Mouse (Mus musculus): ENCODE data around the gene Adamts6. TPM values are rescaled to one million over a fixed set of nuclear protein-coding genes. Genes with fewer than 3 reads are reported as not detected.
A peak's percentile ranks its signal among the peaks of the same experiment; 100 is the strongest.

Gene Adamts6
- polyA plus RNA-seq, 1 experiment from 2014 or later, result 2.4 TPM

GRCm38 (mm10) chr13:104518312-104519005 lies 230.8 kb downstream of the Adamts6 start:
- WGBS, result 7% methylated on average over 19 of the region's 19 CpGs
- no peaks in the 10 kb centered on the region for H3K27me3 ChIP-seq
- H3K36me3 ChIP-seq, result no peaks in the 10 kb centered on the region
- ATAC-seq (ENCODE audit: insufficient number of reproducible peaks, low FRiP score, low TSS enrichment, low read depth), result peak; percentile 89
- H3K4me2 ChIP-seq (replicated peaks), result peak overlapping the region; percentile 51
- H3K27ac ChIP-seq (replicated peaks), result peak overlapping the region; percentile 87
- peaks cover 13% of the 10 kb centered on the region for H3K4me1 ChIP-seq
- H3K9me3 ChIP-seq (replicated peaks), result no peaks in the 10 kb centered on the region
- H3K9ac ChIP-seq, result no peak overlapping the region
- H3K4me3 ChIP-seq (replicated peaks), result peak overlapping the region; percentile 36

GRCm38 (mm10) chr13:104519006-104519695 lies 231.5 kb downstream of the Adamts6 start:
- Histone ChIP-seq H3K4me1 (peaks cover 13% of the 10 kb centered on the region), H3K9me3 (replicated peaks) (no peaks in the 10 kb centered on the region), H3K9ac (no peak overlapping the region), H3K4me2 (replicated peaks) (peak overlapping the region; percentile 51), H3K27ac (replicated peaks) (peak overlapping the region; percentile 87), H3K27me3 (no peaks in the 10 kb centered on the region), H3K36me3 (no peaks in the 10 kb centered on the region), H3K4me3 (replicated peaks) (no peak overlapping the region)
- 60% methylated on average over 14 of the region's 14 CpGs for WGBS
- ATAC-seq (ENCODE audit: insufficient number of reproducible peaks, low FRiP score, low TSS enrichment, low read depth), result no peak

GRCm38 (mm10) chr13:104519981-104520380 lies 232.3 kb downstream of the Adamts6 start:
- 80% methylated on average over 4 of the region's 4 CpGs for WGBS
- H3K27me3 ChIP-seq, result no peaks in the 10 kb centered on the region

GRCm38 (mm10) chr13:104520461-104520860 lies 232.8 kb downstream of the Adamts6 start:
- Histone ChIP-seq H3K4me3 (replicated peaks) (no peak overlapping the region), H3K36me3 (no peaks in the 10 kb centered on the region), H3K4me1 (peaks cover 13% of the 10 kb centered on the region), H3K9me3 (replicated peaks) (no peaks in the 10 kb centered on the region), H3K27ac (replicated peaks) (no peak overlapping the region), H3K9ac (no peak overlapping the region), H3K27me3 (no peaks in the 10 kb centered on the region), H3K4me2 (replicated peaks) (no peak overlapping the region)
- 58% methylated on average over 3 of the region's 3 CpGs for WGBS
- no peak for ATAC-seq (ENCODE audit: insufficient number of reproducible peaks, low FRiP score, low TSS enrichment, low read depth)

More at GRCm38 (mm10) chr13:104519981-104520380, 232.3 kb downstream of the Adamts6 start:
- peaks cover 13% of the 10 kb centered on the region for H3K4me1 ChIP-seq
- H3K9me3 ChIP-seq (replicated peaks), result no peaks in the 10 kb centered on the region
- H3K36me3 ChIP-seq, result no peaks in the 10 kb centered on the region
- no peak overlapping the region for H3K27ac ChIP-seq (replicated peaks)
- no peak overlapping the region for H3K4me3 ChIP-seq (replicated peaks)
- no peak overlapping the region for H3K9ac ChIP-seq
- no peak overlapping the region for H3K4me2 ChIP-seq (replicated peaks)
- ATAC-seq (ENCODE audit: insufficient number of reproducible peaks, low FRiP score, low TSS enrichment, low read depth), result no peak

GRCm38 (mm10) chr13:104521532-104521931 lies 233.9 kb downstream of the Adamts6 start:
- 88% methylated on average over 2 of the region's 2 CpGs for WGBS
- ATAC-seq (ENCODE audit: insufficient number of reproducible peaks, low FRiP score, low TSS enrichment, low read depth), result no peak
- Histone ChIP-seq H3K4me3 (replicated peaks) (no peak overlapping the region), H3K4me1 (peaks cover 13% of the 10 kb centered on the region), H3K27ac (replicated peaks) (no peak overlapping the region), H3K9ac (no peak overlapping the region), H3K27me3 (no peaks in the 10 kb centered on the region), H3K36me3 (no peaks in the 10 kb centered on the region), H3K4me2 (replicated peaks) (no peak overlapping the region), H3K9me3 (replicated peaks) (no peaks in the 10 kb centered on the region)

DNA sequence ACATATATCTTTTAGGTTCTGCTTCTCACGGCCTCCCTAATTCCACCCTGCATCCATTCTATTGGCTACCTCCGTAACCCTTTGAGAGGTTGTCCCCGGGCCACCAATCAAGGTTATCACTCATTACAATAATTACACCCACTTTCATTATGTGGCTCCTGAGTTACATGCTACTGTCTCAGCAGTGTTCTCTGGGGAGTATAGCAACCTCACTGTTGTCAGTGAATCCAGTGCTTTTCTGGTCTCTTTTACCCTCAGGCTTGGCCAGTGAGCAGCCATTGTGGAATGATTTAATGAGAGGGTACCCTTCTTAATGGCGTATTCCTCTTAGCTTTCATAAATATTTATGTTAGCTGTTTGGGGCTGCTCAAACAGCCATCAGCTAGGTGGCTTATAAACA lies 238.0 kb downstream of the Adamts6 start:
- H3K4me3 ChIP-seq (replicated peaks), result no peak overlapping the region
- no peaks in the 10 kb centered on the region for H3K36me3 ChIP-seq
- no peak overlapping the region for H3K9ac ChIP-seq
- H3K27me3 ChIP-seq, result no peaks in the 10 kb centered on the region
- no peak overlapping the region for H3K4me2 ChIP-seq (replicated peaks)
- WGBS, result 62% methylated on average over 4 of the region's 4 CpGs
- no peak overlapping the region for H3K27ac ChIP-seq (replicated peaks)
- no peaks in the 10 kb centered on the region for H3K9me3 ChIP-seq (replicated peaks)
- no peaks in the 10 kb centered on the region for H3K4me1 ChIP-seq
- ATAC-seq (ENCODE audit: insufficient number of reproducible peaks, low FRiP score, low TSS enrichment, low read depth), result no peak

- no peak overlapping the region for H3K4me2 ChIP-seq (replicated peaks)
- no peak overlapping the region for H3K9ac ChIP-seq
- H3K9me3 ChIP-seq (replicated peaks), result no peaks in the 10 kb centered on the region
- no peaks in the 10 kb centered on the region for H3K4me1 ChIP-seq
- no peaks in the 10 kb centered on the region for H3K27me3 ChIP-seq
- no peak overlapping the region for H3K27ac ChIP-seq (replicated peaks)
- ATAC-seq (ENCODE audit: insufficient number of reproducible peaks, low FRiP score, low TSS enrichment, low read depth), result no peak
- no peak overlapping the region for H3K4me3 ChIP-seq (replicated peaks)
- H3K36me3 ChIP-seq, result no peaks in the 10 kb centered on the region
Observed at GRCm38 (mm10) chr13:104529238-104529637, 241.6 kb downstream of the Adamts6 start.

GRCm38 (mm10) chr13:104531841-104532240 lies 244.2 kb downstream of the Adamts6 start:
- no peak overlapping the region for H3K4me2 ChIP-seq (replicated peaks)
- H3K4me1 ChIP-seq, result no peaks in the 10 kb centered on the region
- WGBS, result 90% methylated on average over 8 of the region's 8 CpGs
- no peak for ATAC-seq (ENCODE audit: insufficient number of reproducible peaks, low FRiP score, low TSS enrichment, low read depth)
- no peak overlapping the region for H3K4me3 ChIP-seq (replicated peaks)
- no peak overlapping the region for H3K27ac ChIP-seq (replicated peaks)
- H3K27me3 ChIP-seq, result no peaks in the 10 kb centered on the region
- no peaks in the 10 kb centered on the region for H3K9me3 ChIP-seq (replicated peaks)
- no peaks in the 10 kb centered on the region for H3K36me3 ChIP-seq
- no peak overlapping the region for H3K9ac ChIP-seq

GRCm38 (mm10) chr13:104532723-104533122 lies 245.1 kb downstream of the Adamts6 start:
- ATAC-seq (ENCODE audit: insufficient number of reproducible peaks, low FRiP score, low TSS enrichment, low read depth), result no peak
- 83% methylated on average over 7 of the region's 7 CpGs for WGBS
- H3K4me1 ChIP-seq, result no peaks in the 10 kb centered on the region
- H3K27me3 ChIP-seq, result no peaks in the 10 kb centered on the region
- H3K9me3 ChIP-seq (replicated peaks), result no peaks in the 10 kb centered on the region
- H3K27ac ChIP-seq (replicated peaks), result no peak overlapping the region
- H3K4me3 ChIP-seq (replicated peaks), result no peak overlapping the region
- no peak overlapping the region for H3K4me2 ChIP-seq (replicated peaks)
- H3K9ac ChIP-seq, result no peak overlapping the region
- no peaks in the 10 kb centered on the region for H3K36me3 ChIP-seq

- Histone ChIP-seq H3K4me3 (replicated peaks) (no peak overlapping the region), H3K27ac (replicated peaks) (no peak overlapping the region), H3K9me3 (replicated peaks) (no peaks in the 10 kb centered on the region), H3K9ac (no peak overlapping the region), H3K27me3 (no peaks in the 10 kb centered on the region), H3K4me1 (no peaks in the 10 kb centered on the region), H3K4me2 (replicated peaks) (no peak overlapping the region), H3K36me3 (no peaks in the 10 kb centered on the region)
- no peak for ATAC-seq (ENCODE audit: insufficient number of reproducible peaks, low FRiP score, low TSS enrichment, low read depth)
- 83% methylated on average over 7 of the region's 7 CpGs for WGBS
Observed at GRCm38 (mm10) chr13:104533806-104534495, 246.3 kb downstream of the Adamts6 start.

DNA sequence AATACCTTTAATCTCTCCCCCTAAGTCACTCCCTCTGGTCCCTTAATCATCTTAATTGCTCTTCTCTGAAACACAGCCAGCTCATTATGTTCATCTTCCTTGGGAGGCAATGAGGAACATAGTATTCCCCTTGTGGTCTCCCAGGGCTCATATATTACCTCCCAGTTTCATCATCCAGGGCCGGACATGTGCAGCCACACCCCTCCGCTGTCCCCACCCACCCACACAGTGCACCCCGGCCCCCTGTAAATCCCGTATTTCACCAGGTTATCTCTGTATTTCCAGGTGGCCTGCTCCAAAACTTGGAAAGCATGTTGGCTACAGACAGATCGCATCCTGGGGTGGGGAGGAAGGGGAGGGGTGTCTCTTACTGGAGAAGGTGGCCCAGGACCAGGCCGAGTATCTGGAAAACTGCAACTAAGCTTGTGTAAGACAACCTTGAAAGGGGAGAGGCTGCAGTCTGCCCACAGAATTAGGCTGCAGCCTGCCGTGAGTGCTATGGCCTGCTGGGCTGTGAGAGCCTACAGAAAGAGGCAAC lies 253.3 kb downstream of the Adamts6 start:
- Histone ChIP-seq H3K36me3 (no peaks in the 10 kb centered on the region), H3K4me2 (replicated peaks) (peak overlapping the region; percentile 27; the same call in 1 of the 2 replicates), H3K4me3 (replicated peaks) (no peak overlapping the region), H3K4me1 (0 out of 2 replicates have a peak, but pooled peaks cover 8% of the 10 kb centered on the region), H3K9me3 (replicated peaks) (no peaks in the 10 kb centered on the region), H3K27ac (replicated peaks) (no peak overlapping the region), H3K9ac (no peak overlapping the region), H3K27me3 (no peaks in the 10 kb centered on the region)
- 24% methylated on average over 7 of the region's 7 CpGs for WGBS
- peak; percentile 91 for ATAC-seq (ENCODE audit: insufficient number of reproducible peaks, low FRiP score, low TSS enrichment, low read depth)

All from embryonic facial prominence, embryonic 15.5 days (tissue).